Mouse (Mus musculus): ENCODE measurements around the gene Phxr2.

Gene Phxr2

DNA sequence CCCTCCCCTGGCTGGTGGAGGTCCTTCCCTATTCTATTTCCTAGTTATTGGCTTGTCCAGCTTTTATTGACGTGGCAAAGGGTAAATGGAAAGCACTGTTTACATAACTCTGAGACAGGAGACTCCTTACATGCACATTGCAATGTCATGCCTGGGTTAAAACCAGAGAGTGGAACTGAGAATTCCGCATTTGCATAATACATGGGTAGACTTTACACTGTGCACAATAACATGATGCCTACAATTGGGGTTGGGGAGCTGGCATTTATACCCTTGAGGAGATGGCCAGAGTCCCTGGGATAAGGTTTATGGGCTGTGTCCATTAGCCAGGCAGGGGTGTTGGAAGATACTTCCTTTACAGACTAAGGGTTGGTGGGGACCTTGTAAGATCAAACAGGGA, 32.8 kb downstream of the Phxr2 start:
- DNase-seq (ENCODE audit: low read depth), result no peak

- DNase-seq (ENCODE audit: low read depth), result no peak
Measured at GRCm38 (mm10) chr10:99089906-99090305, 36.2 kb downstream of the Phxr2 start.

- DNase-seq (ENCODE audit: low read depth), result no peak
Measured at GRCm38 (mm10) chr10:99086029-99086428, 40.1 kb downstream of the Phxr2 start.

DNA sequence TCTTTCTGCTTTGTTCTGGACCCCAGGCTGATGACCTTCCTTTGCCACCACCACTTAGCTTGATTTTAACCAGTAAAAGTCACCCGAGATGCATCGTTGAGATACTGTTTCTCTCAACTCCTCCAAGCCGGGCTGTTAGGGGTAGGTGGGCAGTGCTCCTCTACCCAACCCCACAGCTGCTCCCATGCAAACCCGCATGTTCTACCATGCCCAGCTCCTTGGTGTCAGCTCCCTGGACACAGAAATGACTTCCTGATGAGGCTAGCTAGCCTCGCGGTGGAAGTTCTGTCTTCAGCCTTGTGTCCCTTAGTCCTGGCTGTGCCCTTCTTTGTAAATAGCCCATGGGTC, 40.9 kb downstream of the Phxr2 start:
- DNase-seq (ENCODE audit: low read depth), result no peak

- DNase-seq (ENCODE audit: low read depth), result peak; percentile 89
Measured at GRCm38 (mm10) chr10:99084397-99085239, 41.5 kb downstream of the Phxr2 start.

- peak; percentile 24 for DNase-seq (ENCODE audit: low read depth)
Measured at GRCm38 (mm10) chr10:99083431-99084003, 42.6 kb downstream of the Phxr2 start.

DNA sequence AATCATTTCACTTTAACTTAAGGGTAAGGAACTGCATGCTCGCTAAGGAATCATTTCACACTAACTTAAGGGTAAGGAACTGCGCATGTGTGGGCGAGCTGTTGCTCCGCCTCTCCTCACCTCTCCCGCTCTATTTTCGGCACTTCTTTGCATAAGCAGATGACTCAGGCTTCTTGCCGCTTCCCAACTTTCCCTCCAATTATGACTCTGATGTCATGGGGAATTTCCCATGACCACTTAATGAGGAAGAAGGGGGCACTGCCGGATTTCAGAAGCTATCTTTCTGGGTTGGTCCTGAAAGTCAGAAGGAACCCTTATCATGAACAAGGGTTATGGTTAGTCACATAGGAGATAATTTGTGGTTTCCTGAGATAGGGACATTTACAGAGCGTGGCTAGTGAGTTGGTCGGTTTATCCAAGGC, 44.5 kb downstream of the Phxr2 start:
- DNase-seq (ENCODE audit: low read depth), result peak; percentile 90

DNA sequence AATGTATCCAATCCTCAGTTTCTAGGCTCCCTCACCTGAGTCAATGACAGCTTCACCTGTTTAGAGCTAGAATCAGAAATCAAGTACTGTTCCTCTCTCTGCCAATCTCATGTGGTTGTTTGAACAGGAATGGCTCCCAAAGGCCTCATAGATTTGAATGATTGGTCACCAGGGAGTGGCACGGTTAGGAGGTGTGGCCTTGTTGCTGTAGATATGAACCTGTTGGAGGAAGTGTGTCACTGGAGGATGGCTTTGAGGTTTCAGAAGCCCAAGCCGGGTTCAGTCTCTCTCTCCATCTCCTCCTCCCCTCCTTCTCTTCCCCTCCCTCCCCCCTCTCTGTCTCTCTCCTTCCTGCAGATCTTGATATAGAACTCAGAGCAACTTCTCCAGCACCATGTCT, 47.5 kb downstream of the Phxr2 start:
- DNase-seq (ENCODE audit: low read depth), result no peak

DNA sequence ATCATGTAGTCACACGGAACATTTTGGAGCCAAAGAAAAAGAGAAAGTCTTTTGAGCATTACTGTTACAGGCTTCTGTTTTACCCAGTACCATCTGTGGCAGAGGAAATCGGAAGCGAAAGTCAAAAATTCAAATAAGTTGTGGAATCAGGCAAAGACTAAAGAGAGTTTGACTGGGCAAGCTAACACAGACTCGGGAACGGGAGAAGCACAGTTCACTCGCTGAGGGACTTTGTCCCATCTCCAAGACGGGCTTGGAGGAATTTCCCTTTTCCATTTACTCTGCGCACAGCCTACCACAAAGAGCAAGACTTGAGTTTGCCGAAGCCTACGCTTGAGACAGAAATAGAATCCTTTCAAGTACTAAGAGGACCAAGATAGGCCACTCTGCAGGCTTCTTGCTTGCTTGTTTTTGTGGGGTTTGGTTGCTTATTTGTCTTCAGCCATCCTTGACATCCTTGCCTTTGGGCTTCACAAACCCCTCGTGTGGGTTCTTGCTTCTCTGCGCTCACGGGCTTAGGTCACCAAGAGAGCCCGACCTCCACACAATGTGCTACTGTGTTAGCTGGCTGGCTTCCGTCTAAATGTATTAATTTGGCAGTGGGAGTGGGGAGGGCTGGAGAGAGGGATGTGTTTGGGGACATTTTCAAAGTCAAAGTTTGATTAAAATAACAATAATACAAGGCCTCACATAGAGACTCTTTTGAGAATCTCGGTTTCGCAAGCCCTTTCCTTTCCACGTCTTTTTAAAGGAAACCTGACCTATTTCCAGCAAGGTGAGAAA, 49.8 kb downstream of the Phxr2 start:
- no peak for DNase-seq (ENCODE audit: low read depth)
